Mouse (Mus musculus): Measurements from ENCODE around the gene Kcnmb4. TPM values are rescaled to one million over a fixed set of nuclear protein-coding genes. Genes with fewer than 3 reads are reported as not detected.

The Kcnmb4 gene
- polyA plus RNA-seq, 1 experiment: 11.3 TPM

- Histone ChIP-seq H3K4me3 (replicated peaks; ENCODE audit: extremely low read depth, low read depth, low read length) (no peak overlapping the region), H3K4me1 (ENCODE audit: control insufficient read depth, insufficient read depth, low read length) (no peaks in the 10 kb centered on the region)
- 64% methylated on average over 10 of the region's 10 CpGs for WGBS
- DNase-seq: no peak
- no peak for TF ChIP-seq POLR2A (IDR thresholded peaks at IDR 0.05; ENCODE audit: borderline replicate concordance, extremely low read depth, low read depth, low read length)
- no peak for TF ChIP-seq CTCF (IDR thresholded peaks at IDR 0.05; ENCODE audit: insufficient read depth, low read length)
Measured at GRCm38 (mm10) chr10:116486895-116487747, 13.4 kb upstream of the Kcnmb4 start.

- Histone ChIP-seq H3K4me3 (replicated peaks; ENCODE audit: extremely low read depth, low read depth, low read length) (no peak overlapping the region), H3K4me1 (ENCODE audit: control insufficient read depth, insufficient read depth, low read length) (no peaks in the 10 kb centered on the region)
- 88% methylated on average over 12 of the region's 12 CpGs for WGBS
- DNase-seq: no peak
- TF ChIP-seq CTCF (IDR thresholded peaks at IDR 0.05; ENCODE audit: insufficient read depth, low read length) (no peak), POLR2A (IDR thresholded peaks at IDR 0.05; ENCODE audit: borderline replicate concordance, extremely low read depth, low read depth, low read length) (no peak)
Measured at GRCm38 (mm10) chr10:116481917-116482316, 8.2 kb upstream of the Kcnmb4 start.

- H3K4me3 ChIP-seq (replicated peaks; ENCODE audit: extremely low read depth, low read depth, low read length): no peak overlapping the region
- 83% methylated on average over 5 of the region's 5 CpGs for WGBS
- H3K4me1 ChIP-seq (ENCODE audit: control insufficient read depth, insufficient read depth, low read length): no peaks in the 10 kb centered on the region
- TF ChIP-seq POLR2A (IDR thresholded peaks at IDR 0.05; ENCODE audit: borderline replicate concordance, extremely low read depth, low read depth, low read length) (no peak), CTCF (IDR thresholded peaks at IDR 0.05; ENCODE audit: insufficient read depth, low read length) (no peak)
- DNase-seq: no peak
Measured at GRCm38 (mm10) chr10:116480988-116481387, 7.3 kb upstream of the Kcnmb4 start.

- Histone ChIP-seq H3K4me3 (replicated peaks; ENCODE audit: extremely low read depth, low read depth, low read length) (no peak overlapping the region), H3K4me1 (ENCODE audit: control insufficient read depth, insufficient read depth, low read length) (peaks cover 5% of the 10 kb centered on the region)
- 87% methylated on average over 3 of the region's 3 CpGs for WGBS
- DNase-seq: no peak
- TF ChIP-seq POLR2A (IDR thresholded peaks at IDR 0.05; ENCODE audit: borderline replicate concordance, extremely low read depth, low read depth, low read length): no peak
Measured at GRCm38 (mm10) chr10:116476559-116476958, 2.9 kb upstream of the Kcnmb4 start.

GRCm38 (mm10) chr10:116475725-116476124, 2.0 kb upstream of the Kcnmb4 start:
- WGBS: 54% methylated on average over 6 of the region's 6 CpGs
- DNase-seq: no peak
- TF ChIP-seq CTCF (IDR thresholded peaks at IDR 0.05; ENCODE audit: insufficient read depth, low read length) (no peak), POLR2A (IDR thresholded peaks at IDR 0.05; ENCODE audit: borderline replicate concordance, extremely low read depth, low read depth, low read length) (no peak)

GRCm38 (mm10) chr10:116473071-116473758, 463 bp downstream of the Kcnmb4 start:
- WGBS: 1% methylated on average over 70 of the region's 78 CpGs

More at GRCm38 (mm10) chr10:116475725-116476124, 2.0 kb upstream of the Kcnmb4 start:
- no peak overlapping the region for H3K4me3 ChIP-seq (replicated peaks; ENCODE audit: extremely low read depth, low read depth, low read length)
- peaks cover 5% of the 10 kb centered on the region for H3K4me1 ChIP-seq (ENCODE audit: control insufficient read depth, insufficient read depth, low read length)

GRCm38 (mm10) chr10:116472579-116472978, 1.1 kb downstream of the Kcnmb4 start:
- DNase-seq: no peak
- WGBS: 12% methylated on average over 5 of the region's 5 CpGs
- H3K4me3 ChIP-seq (replicated peaks; ENCODE audit: extremely low read depth, low read depth, low read length): peak overlapping the region; percentile 9

More at GRCm38 (mm10) chr10:116473071-116473758, 463 bp downstream of the Kcnmb4 start:
- peak overlapping the region; percentile 40 for H3K4me3 ChIP-seq (replicated peaks; ENCODE audit: extremely low read depth, low read depth, low read length)
- peak; percentile 16 for DNase-seq
- H3K4me1 ChIP-seq (ENCODE audit: control insufficient read depth, insufficient read depth, low read length): peaks cover 5% of the 10 kb centered on the region
- no peak for TF ChIP-seq POLR2A (IDR thresholded peaks at IDR 0.05; ENCODE audit: borderline replicate concordance, extremely low read depth, low read depth, low read length)
- no peak for TF ChIP-seq CTCF (IDR thresholded peaks at IDR 0.05; ENCODE audit: insufficient read depth, low read length)

GRCm38 (mm10) chr10:116470306-116470925, 3.3 kb downstream of the Kcnmb4 start:
- TF ChIP-seq POLR2A (IDR thresholded peaks at IDR 0.05; ENCODE audit: borderline replicate concordance, extremely low read depth, low read depth, low read length) (no peak), CTCF (IDR thresholded peaks at IDR 0.05; ENCODE audit: insufficient read depth, low read length) (no peak)
- no peak for DNase-seq
- no peak overlapping the region for H3K4me3 ChIP-seq (replicated peaks; ENCODE audit: extremely low read depth, low read depth, low read length)
- 88% methylated on average over 11 of the region's 11 CpGs for WGBS
- H3K4me1 ChIP-seq (ENCODE audit: control insufficient read depth, insufficient read depth, low read length): peaks cover 5% of the 10 kb centered on the region

More at GRCm38 (mm10) chr10:116472579-116472978, 1.1 kb downstream of the Kcnmb4 start:
- H3K4me1 ChIP-seq (ENCODE audit: control insufficient read depth, insufficient read depth, low read length): peaks cover 5% of the 10 kb centered on the region
- TF ChIP-seq POLR2A (IDR thresholded peaks at IDR 0.05; ENCODE audit: borderline replicate concordance, extremely low read depth, low read depth, low read length) (no peak), CTCF (IDR thresholded peaks at IDR 0.05; ENCODE audit: insufficient read depth, low read length) (no peak)

- Histone ChIP-seq H3K4me3 (replicated peaks; ENCODE audit: extremely low read depth, low read depth, low read length) (no peak overlapping the region), H3K4me1 (ENCODE audit: control insufficient read depth, insufficient read depth, low read length) (peaks cover 4% of the 10 kb centered on the region; the same call in 1 of the 2 replicates)
- no peak for TF ChIP-seq POLR2A (IDR thresholded peaks at IDR 0.05; ENCODE audit: borderline replicate concordance, extremely low read depth, low read depth, low read length)
- no peak for TF ChIP-seq CTCF (IDR thresholded peaks at IDR 0.05; ENCODE audit: insufficient read depth, low read length)
- 83% methylated on average over 5 of the region's 5 CpGs for WGBS
- DNase-seq: no peak
Measured at GRCm38 (mm10) chr10:116468094-116468493, 5.6 kb downstream of the Kcnmb4 start.
